Mouse (Mus musculus) CH12.LX (cell line): ENCODE measurements around the gene Pam16.

ENCODE experiments used
- CTCF ChIP-seq, 2 experiments: IDR thresholded peaks in 1 of 2; conservative IDR thresholded peaks in 1 of 2; 2 replicates each; pipeline ENCODE4 v1.5.1; 2011 to 2012; ENCODE audit warnings: low read depth in 2 of 2, low read length in 2 of 2, improper control_type of control experiment in 1 of 2, inconsistent platforms in 1 of 2, mild to moderate bottlenecking in 1 of 2, moderate library complexity in 1 of 2
- ETS1 ChIP-seq: conservative IDR thresholded peaks from 2 replicates; pipeline ENCODE4 v1.6.1; 2012; ENCODE audit warnings: low read depth, mild to moderate bottlenecking, inconsistent platforms, low read length, improper control_type of control experiment, moderate library complexity
- JUN ChIP-seq: IDR thresholded peaks from 2 replicates; pipeline ENCODE4 v1.6.1; 2011; ENCODE audit warnings: low read depth, mild to moderate bottlenecking, low read length, improper control_type of control experiment, moderate library complexity; ENCODE audit not compliant: insufficient read depth
- JUND ChIP-seq: conservative IDR thresholded peaks from 2 replicates; pipeline ENCODE4 v1.6.1; 2011; ENCODE audit warnings: low read depth, low read length, improper control_type of control experiment
- MAX ChIP-seq: IDR thresholded peaks from 2 replicates; pipeline ENCODE4 v1.6.1; 2011; ENCODE audit warnings: low read length, improper control_type of control experiment
- POLR2A ChIP-seq: IDR thresholded peaks from 2 replicates; pipeline ENCODE4 v1.6.1; 2011; ENCODE audit warnings: low read depth, mild to moderate bottlenecking, improper control_type of control experiment, low read length
- SIN3A ChIP-seq: IDR thresholded peaks from 2 replicates; pipeline ENCODE4 v1.6.1; 2012; ENCODE audit warnings: low read length, improper control_type of control experiment, inconsistent platforms

DNA sequence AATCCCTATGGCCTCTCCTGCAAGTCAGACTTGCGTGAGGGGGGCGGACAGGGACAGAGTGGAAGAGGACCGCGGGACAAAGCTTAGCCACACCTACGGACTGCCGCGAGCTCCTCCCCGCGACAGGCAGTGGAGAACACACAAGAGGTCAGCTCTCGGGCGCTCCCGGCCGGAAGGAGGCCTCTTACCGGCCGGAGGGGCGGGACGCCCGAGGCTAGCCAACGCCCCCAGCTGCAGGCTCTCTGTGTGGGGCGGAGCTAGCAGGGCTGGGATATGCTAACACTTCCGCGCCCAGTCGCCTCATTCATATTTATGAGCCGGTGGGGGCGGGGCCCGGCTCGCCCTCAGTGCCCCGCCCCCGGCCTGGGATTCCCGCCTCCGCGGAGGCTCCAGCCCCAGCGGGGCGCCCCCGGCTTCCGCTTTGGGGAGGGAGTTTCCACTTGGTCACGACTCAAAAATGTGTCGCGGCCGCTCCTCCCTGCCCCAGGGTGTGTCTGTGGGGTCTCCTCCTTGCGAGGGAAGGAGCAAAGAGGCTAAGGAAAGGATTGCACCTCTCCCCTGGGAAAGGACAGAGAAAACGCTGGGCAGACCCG, 38.2 kb downstream of the Pam16 start:
- no peak for TF ChIP-seq JUND
- TF ChIP-seq ETS1: peak; percentile 80
- no peak for TF ChIP-seq JUN
- TF ChIP-seq CTCF (conservative IDR thresholded peaks at IDR 0.05 in 1 of 2, IDR thresholded peaks at IDR 0.05 in 1 of 2; ENCODE audit: low read depth in 2 of 2, low read length in 2 of 2): peak in 1 of 2 experiments; percentile 34; a peak in 2 of 4 replicates
- TF ChIP-seq MAX: no peak; the same call in 1 of the 2 replicates
- peak; percentile 83 for TF ChIP-seq SIN3A
- TF ChIP-seq POLR2A: peak; percentile 79
